Mouse (Mus musculus) bone marrow macrophage, adult 2 months (primary cell): ENCODE measurements around the gene Marveld2. TPM values are rescaled to one million over a fixed set of nuclear protein-coding genes. Genes with fewer than 3 reads are reported as not detected.

Source experiments
- H3K27ac ChIP-seq: 2 replicates; pipeline ENCODE4 v1.5.1; 2012; ENCODE audit warnings: low read depth, low read length; ENCODE audit not compliant: insufficient read depth
- H3K4me1 ChIP-seq: 2 replicates; pipeline ENCODE4 v1.6.1; 2012; ENCODE audit warnings: low read length; ENCODE audit not compliant: control insufficient read depth, insufficient read depth
- H3K4me3 ChIP-seq: 2 replicates; pipeline ENCODE4 v1.5.1; 2012; ENCODE audit warnings: mild to moderate bottlenecking, low read length, moderate library complexity; ENCODE audit not compliant: insufficient read depth
- CTCF ChIP-seq: IDR thresholded peaks from 2 replicates; pipeline ENCODE4 v1.5.1; 2012; ENCODE audit warnings: low read depth, mild to moderate bottlenecking, low read length, moderate library complexity
- POLR2A ChIP-seq: IDR thresholded peaks from 2 replicates; pipeline ENCODE4 v1.6.1; 2012; ENCODE audit warnings: mild to moderate bottlenecking, low read depth, low read length, borderline replicate concordance
- polyA plus RNA-seq: library from polyadenylated mRNA; stranded (reverse); fragments of >200 nt; gene quantifications from 2 replicates; pipeline ENCODE4 v1.2.4, GENCODE M21; 2012; ENCODE audit not compliant: missing spikeins, insufficient read depth, insufficient read length

The Marveld2 gene
- polyA plus RNA-seq, 1 experiment = 0.47 TPM

DNA sequence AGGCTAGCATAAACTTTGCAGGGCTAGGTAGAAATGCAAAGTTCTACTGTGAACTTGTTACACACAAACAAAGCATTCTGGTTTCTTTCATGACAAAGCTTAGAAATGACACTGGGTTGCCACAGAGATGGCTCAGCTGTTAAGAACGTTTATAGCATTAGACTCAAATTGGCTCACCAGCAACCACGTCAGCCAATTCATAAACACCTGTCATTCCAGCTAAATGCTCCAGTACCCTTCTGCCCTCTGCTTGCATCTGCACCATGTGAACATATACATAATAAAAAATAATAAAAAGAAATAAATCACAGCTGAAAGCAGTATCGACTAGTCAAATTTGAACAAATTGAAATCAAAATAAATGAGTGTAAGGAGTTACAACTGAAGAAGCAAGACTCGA is 5.5 kb upstream of the Marveld2 start:
- H3K4me3 ChIP-seq = no peak overlapping the region

DNA sequence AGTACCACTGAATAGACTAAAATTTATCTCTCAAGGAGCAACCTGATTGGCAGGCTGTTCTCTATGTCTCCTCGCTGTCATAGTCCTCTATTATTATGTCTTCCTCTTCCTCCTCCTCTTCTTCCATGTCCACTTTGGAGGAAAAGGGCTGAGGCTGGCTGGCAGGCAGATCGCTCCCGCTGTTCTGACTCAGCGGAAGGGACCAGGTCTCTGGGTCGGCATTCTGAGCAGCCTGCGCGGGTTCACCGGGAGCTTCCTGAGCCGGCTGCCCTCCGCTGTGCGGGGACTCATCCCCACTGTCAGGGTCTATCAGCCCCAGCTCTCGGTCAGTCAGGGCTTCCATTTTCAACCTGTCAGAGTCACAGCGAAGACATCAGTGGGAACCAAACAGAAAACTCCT is 812 bp upstream of the Marveld2 start:
- no peak for TF ChIP-seq POLR2A
- TF ChIP-seq CTCF = no peak
- no peaks in the 10 kb centered on the region for H3K4me1 ChIP-seq
- H3K4me3 ChIP-seq = no peak overlapping the region

More for the DNA sequence above, 5.5 kb upstream of the Marveld2 start:
- Histone ChIP-seq H3K27ac (no peak overlapping the region), H3K4me1 (no peaks in the 10 kb centered on the region)
- TF ChIP-seq POLR2A = no peak
- no peak for TF ChIP-seq CTCF

DNA sequence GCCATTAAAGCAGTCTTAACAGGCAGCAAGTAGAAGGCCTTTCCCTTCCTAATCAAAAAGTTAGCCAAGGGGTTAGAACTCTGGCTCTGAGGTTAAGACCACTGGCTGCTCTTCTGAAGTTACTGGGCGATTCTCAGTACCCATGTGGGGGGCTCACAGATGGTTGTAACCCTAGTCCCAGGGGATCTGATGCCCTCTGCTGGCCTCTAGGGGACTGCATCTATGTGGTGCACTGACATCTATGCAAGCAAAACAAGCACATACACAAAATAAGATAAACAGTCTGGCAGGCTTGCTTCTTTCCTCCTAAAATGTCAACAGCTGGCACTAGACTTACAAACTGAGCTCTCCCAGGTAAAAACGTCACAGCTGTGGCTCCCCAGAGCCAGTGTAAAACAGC is 3.9 kb downstream of the Marveld2 start:
- TF ChIP-seq POLR2A = no peak
- peak; percentile 24; the same call in 1 of the 2 replicates for TF ChIP-seq CTCF

More for the DNA sequence above, 812 bp upstream of the Marveld2 start:
- H3K27ac ChIP-seq = no peak overlapping the region

DNA sequence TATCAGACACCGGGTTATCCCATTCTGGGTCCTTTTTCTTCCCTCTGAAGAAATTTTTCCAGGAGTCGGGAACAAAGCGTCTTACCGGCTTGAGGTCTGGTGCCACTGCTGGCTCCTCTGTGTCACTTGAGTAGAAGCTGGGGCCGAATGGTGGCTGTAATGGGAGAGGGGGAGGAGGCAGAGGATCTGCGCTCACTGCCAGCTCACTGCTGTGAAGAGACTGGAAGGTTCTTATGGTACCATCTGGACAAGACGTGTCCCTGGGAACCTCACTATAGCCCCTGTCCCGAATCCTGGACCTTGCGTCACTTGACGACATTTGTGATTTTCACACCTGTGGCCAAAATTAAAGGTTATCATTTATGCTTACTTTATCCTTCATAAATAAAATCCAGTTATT is 4.5 kb downstream of the Marveld2 start:
- no peaks in the 10 kb centered on the region for H3K4me1 ChIP-seq
- H3K27ac ChIP-seq = no peak overlapping the region
- no peak for TF ChIP-seq POLR2A
- no peak for TF ChIP-seq CTCF
- no peak overlapping the region for H3K4me3 ChIP-seq

More for the DNA sequence above, 3.9 kb downstream of the Marveld2 start:
- no peak overlapping the region for H3K4me3 ChIP-seq
- no peaks in the 10 kb centered on the region for H3K4me1 ChIP-seq
- no peak overlapping the region for H3K27ac ChIP-seq

DNA sequence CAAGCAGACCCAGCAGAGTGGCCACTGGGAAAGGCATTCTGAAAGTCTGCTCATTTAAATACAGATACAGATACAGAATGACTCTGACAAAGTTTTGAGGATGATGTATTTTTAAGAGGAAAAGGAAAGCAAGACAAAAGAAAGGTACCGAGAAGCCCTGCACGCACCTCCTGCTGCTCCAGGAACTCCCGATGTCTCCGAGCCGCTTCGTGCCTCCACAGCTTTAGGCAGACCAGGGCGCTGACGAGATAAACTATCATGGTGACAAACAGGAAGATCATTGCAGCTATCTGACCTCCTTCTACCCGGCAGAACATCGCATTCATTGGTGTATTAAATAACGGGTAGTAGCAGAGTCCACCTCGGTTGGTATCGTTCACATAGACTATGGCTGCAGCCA is 5.5 kb downstream of the Marveld2 start:
- Histone ChIP-seq H3K27ac (no peak overlapping the region), H3K4me1 (no peaks in the 10 kb centered on the region), H3K4me3 (no peak overlapping the region)
- TF ChIP-seq CTCF (no peak), POLR2A (no peak)

DNA sequence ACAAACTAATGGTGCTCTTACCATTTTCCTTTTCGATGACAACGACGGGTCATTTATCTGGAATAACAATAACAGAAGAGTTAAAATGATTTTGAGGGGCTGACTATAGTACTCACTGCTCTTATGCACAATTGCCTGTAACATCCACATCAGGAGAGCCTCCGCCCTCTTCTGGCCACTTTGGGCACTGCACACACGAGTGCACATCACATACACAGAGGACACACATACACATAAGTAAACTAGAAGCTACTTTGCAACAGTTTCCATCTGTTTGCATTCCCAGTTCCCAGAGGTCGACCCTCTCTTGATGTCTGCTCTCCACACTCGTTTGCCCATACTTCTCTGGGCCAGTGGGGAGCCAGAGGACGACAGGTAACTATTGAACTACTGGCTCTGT is 9.0 kb downstream of the Marveld2 start:
- H3K4me3 ChIP-seq = no peak overlapping the region
- no peak overlapping the region for H3K27ac ChIP-seq
- H3K4me1 ChIP-seq = peaks cover under 1% of the 10 kb centered on the region
- TF ChIP-seq POLR2A (no peak), CTCF (no peak)

DNA sequence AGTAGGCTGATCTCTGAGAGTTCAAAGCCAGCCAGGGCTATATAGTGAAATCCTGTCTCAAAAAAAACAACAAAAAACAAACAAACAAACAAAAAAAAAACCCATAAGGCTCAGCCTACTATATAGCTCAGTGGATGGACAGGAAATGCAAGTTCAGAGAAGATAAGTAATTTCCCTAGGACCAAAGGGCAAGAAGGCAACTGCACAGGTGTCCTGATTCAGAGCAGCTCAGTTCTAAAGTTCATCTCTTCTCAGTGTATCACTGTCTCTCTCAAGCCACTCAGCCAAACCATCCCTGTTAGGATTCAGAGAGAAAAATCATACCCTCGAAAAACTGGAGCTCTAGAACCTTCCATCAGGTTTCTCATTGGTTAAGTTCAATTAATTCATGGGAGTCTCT is 10.9 kb downstream of the Marveld2 start:
- H3K4me3 ChIP-seq = no peak overlapping the region
- TF ChIP-seq POLR2A (no peak), CTCF (no peak)
- H3K27ac ChIP-seq = no peak overlapping the region
- peaks cover 13% of the 10 kb centered on the region for H3K4me1 ChIP-seq

DNA sequence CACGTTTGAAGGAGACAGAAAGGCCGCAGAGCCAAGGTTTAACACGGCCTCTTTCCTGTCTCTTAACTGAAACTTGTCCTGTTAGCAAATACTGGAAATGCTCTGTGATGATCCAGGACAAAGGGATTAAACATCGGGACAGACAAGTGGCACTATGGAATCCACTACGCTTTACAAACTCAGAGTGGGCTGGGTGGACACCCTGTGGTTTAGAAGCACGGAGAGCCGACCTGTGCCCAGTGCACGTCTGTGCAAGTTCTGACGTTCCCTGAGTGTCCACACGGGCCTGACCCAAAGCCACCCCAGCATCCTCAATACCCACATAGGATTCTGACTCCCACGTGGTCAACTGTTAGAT is 13.1 kb downstream of the Marveld2 start:
- H3K4me1 ChIP-seq = peaks cover 13% of the 10 kb centered on the region
- no peak for TF ChIP-seq CTCF
- TF ChIP-seq POLR2A = no peak
- no peak overlapping the region for H3K27ac ChIP-seq
- H3K4me3 ChIP-seq = no peak overlapping the region

DNA sequence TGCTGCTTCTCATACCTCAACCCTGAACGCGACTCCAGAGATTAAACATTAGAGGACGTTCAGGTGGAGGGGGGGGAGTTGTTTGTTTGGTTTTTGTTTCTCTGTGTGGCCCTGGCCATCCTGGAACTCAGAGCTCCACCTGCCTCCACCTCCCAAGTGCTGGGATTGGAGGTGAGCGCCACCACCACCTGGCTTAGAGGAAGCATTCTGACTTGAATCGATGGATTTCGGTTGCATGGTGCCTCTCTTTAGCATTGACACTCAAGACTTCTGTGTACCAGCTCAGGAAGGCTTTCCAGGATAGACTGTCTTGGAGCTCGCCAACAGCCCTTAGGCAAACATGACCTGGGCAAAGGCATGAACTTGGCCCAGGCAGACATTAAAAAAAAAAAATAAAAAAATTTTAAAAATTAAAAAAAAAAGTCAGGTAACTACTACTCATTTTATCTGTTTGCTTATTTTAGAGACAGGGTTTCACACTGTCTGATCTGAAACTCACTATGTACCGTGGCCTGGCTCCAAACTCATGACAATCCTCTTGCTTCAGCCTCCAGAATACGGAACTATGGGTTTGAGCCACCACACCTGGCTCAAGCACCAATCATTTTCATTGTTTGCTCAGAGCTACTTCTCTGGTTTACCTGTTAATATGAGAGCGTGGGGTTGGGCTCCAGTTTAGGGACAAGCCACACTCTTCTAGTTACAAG is 13.6 kb downstream of the Marveld2 start:
- Histone ChIP-seq H3K27ac (no peak overlapping the region), H3K4me3 (no peak overlapping the region), H3K4me1 (peaks cover 13% of the 10 kb centered on the region)
- no peak for TF ChIP-seq CTCF

DNA sequence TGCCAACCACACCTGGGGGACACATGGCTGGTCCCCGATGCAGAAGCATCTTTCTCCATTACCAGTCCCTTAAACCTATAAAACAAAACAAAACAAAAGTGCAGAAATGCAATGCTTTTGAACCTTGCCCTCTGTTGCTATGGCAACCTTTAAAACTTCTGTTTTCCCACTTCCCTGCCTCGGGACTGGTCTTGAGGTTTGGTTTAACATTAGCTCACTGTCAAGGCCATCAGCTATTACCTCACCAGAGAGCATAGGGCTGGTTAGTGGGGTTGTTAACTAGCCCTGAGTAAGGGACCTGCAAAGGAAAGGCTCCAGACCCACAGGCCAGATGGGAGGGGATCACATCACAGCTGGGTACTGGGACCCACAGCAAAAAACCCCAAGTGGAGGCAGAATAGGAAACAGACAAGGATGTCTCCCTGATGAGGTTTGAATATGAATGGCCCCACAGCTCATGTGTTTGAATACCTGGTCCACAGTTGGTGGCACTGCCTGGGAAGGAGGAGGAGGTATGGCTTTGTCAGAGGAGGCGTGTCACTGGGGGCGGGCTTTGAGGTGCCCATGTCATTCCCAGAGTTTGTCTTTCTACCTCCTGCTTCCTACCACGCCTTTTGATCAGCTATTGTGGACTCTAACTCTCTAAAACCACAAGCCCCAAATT is 14.4 kb downstream of the Marveld2 start:
- H3K4me3 ChIP-seq = no peak overlapping the region
- H3K4me1 ChIP-seq = peaks cover 13% of the 10 kb centered on the region
- no peak for TF ChIP-seq POLR2A
- TF ChIP-seq CTCF = no peak
- H3K27ac ChIP-seq = no peak overlapping the region
